Mouse (Mus musculus) myocyte (in vitro differentiated cells): ENCODE measurements around the gene Atat1. TPM values are rescaled to one million over a fixed set of nuclear protein-coding genes. Genes with fewer than 3 reads are reported as not detected.
A peak's percentile ranks its signal among the peaks of the same experiment; 100 is the strongest.
"Not testable (repeated sequence)": the region's sequence is repeated elsewhere in the genome, so short reads cannot be mapped to it uniquely, and the experiment has no call there.

ENCODE experiments used
- H3K27me3 ChIP-seq: one replicate; pipeline ENCODE4 v1.6.1; 2011; ENCODE audit not compliant: control insufficient read depth, insufficient read depth, insufficient read length
- H3K36me3 ChIP-seq: one replicate; pipeline ENCODE4 v1.6.1; 2011; ENCODE audit not compliant: control insufficient read depth, insufficient read depth
- H3K4me2 ChIP-seq: one replicate; pipeline ENCODE4 v1.6.1; 2011; ENCODE audit warnings: low read depth, control low read depth
- H3K4me3 ChIP-seq: one replicate; pipeline ENCODE4 v1.5.1; 2011; ENCODE audit warnings: mild to moderate bottlenecking, control low read depth, moderate library complexity
- H3K79me2 ChIP-seq: one replicate; pipeline ENCODE4 v1.6.1; 2011; ENCODE audit not compliant: control insufficient read depth, insufficient read depth
- H3ac ChIP-seq: one replicate; pipeline ENCODE4 v1.6.1; 2011; ENCODE audit not compliant: control insufficient read depth, insufficient read length
- CEBPB ChIP-seq: IDR thresholded peaks from 2 replicates; pipeline ENCODE4 v1.6.1; 2011; ENCODE audit warnings: mild to moderate bottlenecking, moderate library complexity; ENCODE audit not compliant: poor library complexity, insufficient read depth, severe bottlenecking
- E2F4 ChIP-seq: IDR thresholded peaks from one replicate; pipeline ENCODE4 v1.6.1; 2011; ENCODE audit warnings: mild to moderate bottlenecking, control low read depth, moderate library complexity; ENCODE audit not compliant: insufficient read depth
- MAX ChIP-seq: IDR thresholded peaks from one replicate; pipeline ENCODE4 v1.6.1; 2011; ENCODE audit warnings: low read depth, mild to moderate bottlenecking, control low read depth
- MYOD1 ChIP-seq, 3 experiments: IDR thresholded peaks; one replicate each; pipeline ENCODE4 v1.6.1; 2011; ENCODE audit warnings: control low read depth in 2 of 3, low read depth in 2 of 3, mild to moderate bottlenecking in 2 of 3, moderate library complexity in 1 of 3; ENCODE audit not compliant: insufficient read length in 2 of 3, control insufficient read depth in 1 of 3
- MYOG ChIP-seq, 3 experiments: IDR thresholded peaks; one replicate each; pipeline ENCODE4 v1.6.1; 2011; ENCODE audit warnings: control low read depth in 2 of 3, low read depth in 2 of 3, mild to moderate bottlenecking in 2 of 3; ENCODE audit not compliant: insufficient read length in 2 of 3, control insufficient read depth in 1 of 3, insufficient read depth in 1 of 3
- POLR2A ChIP-seq: IDR thresholded peaks from one replicate; pipeline ENCODE4 v1.6.1; 2011; ENCODE audit warnings: low read depth, mild to moderate bottlenecking, control low read depth, moderate library complexity; ENCODE audit not compliant: insufficient read length
- POLR2AphosphoS2 ChIP-seq: IDR thresholded peaks from one replicate; pipeline ENCODE4 v1.6.1; 2011; ENCODE audit warnings: low read depth, control low read depth; ENCODE audit not compliant: insufficient read length
- REST ChIP-seq: IDR thresholded peaks from one replicate; pipeline ENCODE4 v1.6.1; 2011; ENCODE audit warnings: mild to moderate bottlenecking, control low read depth, moderate library complexity; ENCODE audit not compliant: insufficient read depth, insufficient read length
- SRF ChIP-seq: IDR thresholded peaks from one replicate; pipeline ENCODE4 v1.6.1; 2011; ENCODE audit warnings: low read depth; ENCODE audit not compliant: control insufficient read depth, insufficient read length
- TCF12 ChIP-seq: IDR thresholded peaks from one replicate; pipeline ENCODE4 v1.6.1; 2011; ENCODE audit warnings: mild to moderate bottlenecking, control low read depth; ENCODE audit not compliant: poor library complexity, insufficient read depth, severe bottlenecking
- TCF3 ChIP-seq: IDR thresholded peaks from one replicate; pipeline ENCODE4 v1.6.1; 2011; ENCODE audit warnings: low read depth, control low read depth; ENCODE audit not compliant: insufficient read length
- USF1 ChIP-seq: IDR thresholded peaks from one replicate; pipeline ENCODE4 v1.6.1; 2011; ENCODE audit warnings: low read depth, mild to moderate bottlenecking, control low read depth, moderate library complexity
- polyA plus RNA-seq: library from polyadenylated mRNA; unstranded; fragments of >200 nt; fragmentation: generic; extraction: Trizol; gene quantifications from one replicate; pipeline ENCODE4 v1.2.1, GENCODE M21; 2012; ENCODE audit warnings: missing spikeins

Gene Atat1
- polyA plus RNA-seq, 1 experiment = 23.1 TPM

- Histone ChIP-seq H3K4me3 (no peak overlapping the region), H3K36me3 (no peaks in the 10 kb centered on the region), H3ac (no peak overlapping the region), H3K79me2 (no peaks in the 10 kb centered on the region), H3K4me2 (no peak overlapping the region), H3K27me3 (no peaks in the 10 kb centered on the region)
- TF ChIP-seq CEBPB = no peak
Observed at GRCm38 (mm10) chr17:35939108-35939507, 29.2 kb upstream of the Atat1 start.

- H3K4me2 ChIP-seq = no peak overlapping the region
- TF ChIP-seq USF1 (no peak), SRF (no peak), E2F4 (no peak), MAX (no peak), POLR2AphosphoS2 (no peak), TCF3 (no peak), REST (no peak), CEBPB (no peak), MYOD1 (IDR thresholded peaks at IDR 0.05; ENCODE audit: control insufficient read depth in 1 of 3, insufficient read length in 2 of 3, low read depth in 2 of 3) (no peak), TCF12 (no peak), MYOG (IDR thresholded peaks at IDR 0.05; ENCODE audit: control insufficient read depth in 1 of 3, insufficient read depth in 1 of 3, insufficient read length in 2 of 3, low read depth in 2 of 3) (no peak), POLR2A (no peak)
Observed at GRCm38 (mm10) chr17:35937700-35938348, 27.9 kb upstream of the Atat1 start.

GRCm38 (mm10) chr17:35935763-35936162 lies 25.9 kb upstream of the Atat1 start:
- H3ac ChIP-seq, H3K27me3 ChIP-seq, H3K79me2 ChIP-seq, H3K36me3 ChIP-seq, H3K4me2 ChIP-seq, H3K4me3 ChIP-seq: not testable (repeated sequence)

More at GRCm38 (mm10) chr17:35937700-35938348, 27.9 kb upstream of the Atat1 start:
- no peaks in the 10 kb centered on the region for H3K36me3 ChIP-seq
- H3ac ChIP-seq = no peak overlapping the region
- H3K79me2 ChIP-seq = no peaks in the 10 kb centered on the region
- H3K4me3 ChIP-seq = no peak overlapping the region
- H3K27me3 ChIP-seq = no peaks in the 10 kb centered on the region

GRCm38 (mm10) chr17:35932608-35933007 lies 22.7 kb upstream of the Atat1 start:
- Histone ChIP-seq H3K4me2 (no peak overlapping the region), H3ac (no peak overlapping the region), H3K36me3 (peaks cover 24% of the 10 kb centered on the region), H3K27me3 (no peaks in the 10 kb centered on the region), H3K79me2 (no peaks in the 10 kb centered on the region), H3K4me3 (no peak overlapping the region)
- TF ChIP-seq E2F4 = no peak
- TF ChIP-seq POLR2AphosphoS2 = peak; percentile 61

GRCm38 (mm10) chr17:35930627-35931026 lies 20.8 kb upstream of the Atat1 start:
- H3K4me3 ChIP-seq = no peak overlapping the region
- H3K27me3 ChIP-seq = no peaks in the 10 kb centered on the region
- H3K4me2 ChIP-seq = no peak overlapping the region
- TF ChIP-seq E2F4 (no peak), POLR2AphosphoS2 (peak; percentile 67), REST (no peak), POLR2A (peak; percentile 2), TCF12 (no peak), MYOD1 (IDR thresholded peaks at IDR 0.05; ENCODE audit: control insufficient read depth in 1 of 3, insufficient read length in 2 of 3, low read depth in 2 of 3) (no peak), CEBPB (no peak), SRF (no peak), MYOG (IDR thresholded peaks at IDR 0.05; ENCODE audit: control insufficient read depth in 1 of 3, insufficient read depth in 1 of 3, insufficient read length in 2 of 3, low read depth in 2 of 3) (no peak)
- no peaks in the 10 kb centered on the region for H3K79me2 ChIP-seq
- H3ac ChIP-seq = no peak overlapping the region
- H3K36me3 ChIP-seq = peaks cover 37% of the 10 kb centered on the region

DNA sequence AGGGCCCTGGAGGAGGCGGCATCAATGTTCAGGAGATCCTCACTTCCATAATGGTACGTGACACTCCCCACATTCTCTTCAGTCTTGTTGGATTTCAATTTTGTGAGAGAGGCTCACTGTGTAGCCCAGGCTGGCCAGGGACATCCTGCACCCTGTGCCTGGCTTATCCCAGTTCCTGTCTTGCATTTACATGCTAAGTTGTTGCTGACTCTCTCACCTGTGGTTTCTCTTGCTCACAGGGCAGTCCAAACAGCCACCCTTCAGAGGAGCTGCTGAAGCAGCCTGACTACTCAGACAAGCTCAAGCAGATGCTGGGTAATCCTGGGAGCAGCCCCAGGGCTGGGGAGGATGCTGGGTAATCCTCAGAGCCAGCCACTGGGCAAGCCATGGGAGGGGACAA lies 19.7 kb upstream of the Atat1 start:
- Histone ChIP-seq H3K27me3 (no peaks in the 10 kb centered on the region), H3K36me3 (peaks cover 39% of the 10 kb centered on the region), H3K4me3 (no peak overlapping the region), H3ac (no peak overlapping the region), H3K79me2 (no peaks in the 10 kb centered on the region), H3K4me2 (no peak overlapping the region)
- TF ChIP-seq SRF = no peak
- TF ChIP-seq POLR2A = no peak
- TF ChIP-seq E2F4 = no peak
- TF ChIP-seq MAX = no peak
- TF ChIP-seq REST = no peak
